Comparison of ENCODE assay signal across 27 mouse cellular contexts in the genomic region with DNA sequence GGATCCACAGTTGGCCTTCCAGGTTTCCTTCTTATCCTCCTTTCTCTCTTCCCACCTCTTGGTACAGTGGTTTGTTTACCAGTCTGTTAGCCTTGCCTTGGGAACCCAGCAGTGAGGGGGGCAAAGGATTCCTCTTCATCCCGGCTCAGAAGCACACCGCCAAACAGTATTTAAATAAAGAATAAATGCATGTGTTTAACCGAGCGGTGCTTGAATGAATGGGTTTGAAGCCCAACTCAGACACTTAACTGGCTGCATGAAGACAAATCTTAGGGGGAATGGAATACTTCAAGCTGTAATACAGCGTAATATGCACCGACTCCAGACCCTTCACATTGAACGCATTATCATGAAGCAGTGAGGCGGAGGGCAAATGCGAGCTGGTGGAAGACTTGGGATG. TPM values are rescaled to one million over a fixed set of nuclear protein-coding genes. Genes with fewer than 3 reads are reported as not detected.
DNase-seq lines count a peak whose midpoint lies in the region; ATAC-seq and TF ChIP-seq lines count a peak whose summit lies in the region.
"Had no signal": no experiment of that assay in that cellular context is flagged by ENCODE, and none has a peak within 500 bp of the region (broad histone marks: within the 10 kb centered on the region; RNA-seq: fewer than 3 reads in every experiment).

No protein-coding gene starts in this region.

- H3K36me3 ChIP-seq in heart, embryonic 10.5 days = no peaks in the 10 kb centered on the region
- H3K36me3 ChIP-seq in midbrain, embryonic 11.5 days (ENCODE audit: control insufficient read depth, insufficient read depth, low read length) = no peaks in the 10 kb centered on the region
- H3K36me3 ChIP-seq in midbrain, postnatal 0 days (ENCODE audit: insufficient read depth, low read length) = no peaks in the 10 kb centered on the region
- H3K36me3 ChIP-seq in hindbrain, embryonic 16.5 days (ENCODE audit: control insufficient read depth, insufficient read depth, low read length) = no peaks in the 10 kb centered on the region
- H3K36me3 ChIP-seq: heart, embryonic 15.5 days; limb, embryonic 12.5 days; liver, embryonic 15.5 days; midbrain, embryonic 12.5 days had no signal

- 0 out of 2 replicates have a peak overlapping the region, but pooled peaks have one; percentile 24 for H3K27ac ChIP-seq in heart, embryonic 10.5 days
- no peak overlapping the region for H3K27ac ChIP-seq in midbrain, embryonic 11.5 days (ENCODE audit: low read depth, low read length)
- H3K27ac ChIP-seq in midbrain, postnatal 0 days (ENCODE audit: low read depth, low read length) = no peak overlapping the region
- no peak overlapping the region for H3K27ac ChIP-seq in hindbrain, embryonic 16.5 days (ENCODE audit: low read depth, low read length)
- H3K27ac ChIP-seq: heart, embryonic 15.5 days; limb, embryonic 12.5 days; liver, embryonic 15.5 days; midbrain, embryonic 12.5 days had no signal

- H3K4me1 ChIP-seq in heart, embryonic 10.5 days = peaks cover 45% of the 10 kb centered on the region
- peaks cover 7% of the 10 kb centered on the region; the same call in 1 of the 2 replicates for H3K4me1 ChIP-seq in midbrain, embryonic 11.5 days (ENCODE audit: control insufficient read depth, insufficient read depth, low read length)
- peaks cover 5% of the 10 kb centered on the region for H3K4me1 ChIP-seq in midbrain, postnatal 0 days (ENCODE audit: insufficient read depth, low read length)
- peaks cover 12% of the 10 kb centered on the region for H3K4me1 ChIP-seq in hindbrain, embryonic 16.5 days (ENCODE audit: control insufficient read depth, insufficient read depth, low read depth, low read length)
- H3K4me1 ChIP-seq: liver, embryonic 15.5 days had no signal

- no peak overlapping the region for H3K4me3 ChIP-seq in heart, embryonic 10.5 days
- no peak overlapping the region for H3K4me3 ChIP-seq in midbrain, embryonic 11.5 days (ENCODE audit: low read depth, low read length)
- no peak overlapping the region for H3K4me3 ChIP-seq in midbrain, postnatal 0 days (ENCODE audit: low read depth, low read length)
- H3K4me3 ChIP-seq in hindbrain, embryonic 16.5 days (ENCODE audit: low read length) = no peak overlapping the region
- H3K4me3 ChIP-seq: heart, embryonic 15.5 days; limb, embryonic 12.5 days; liver, embryonic 15.5 days; midbrain, embryonic 12.5 days; myocyte had no signal

- no peak overlapping the region for H3K9ac ChIP-seq in midbrain, embryonic 11.5 days (ENCODE audit: low read length)
- H3K9ac ChIP-seq in midbrain, postnatal 0 days (replicated peaks; ENCODE audit: low read length, poor library complexity, severe bottlenecking) = no peak overlapping the region
- 0 out of 2 replicates have a peak overlapping the region, but pooled peaks have one; percentile 7 for H3K9ac ChIP-seq in hindbrain, embryonic 16.5 days (ENCODE audit: low read depth, low read length)
- H3K9ac ChIP-seq: heart, embryonic 15.5 days; limb, embryonic 12.5 days; liver, embryonic 15.5 days; lung, embryonic 14.5 days; midbrain, embryonic 12.5 days had no signal

- H3K27me3 ChIP-seq in heart, embryonic 10.5 days (ENCODE audit: insufficient read depth, poor library complexity, severe bottlenecking) = no peaks in the 10 kb centered on the region
- H3K27me3 ChIP-seq in midbrain, embryonic 11.5 days (ENCODE audit: control insufficient read depth, insufficient read depth, low read length) = no peaks in the 10 kb centered on the region
- no peaks in the 10 kb centered on the region for H3K27me3 ChIP-seq in midbrain, postnatal 0 days (ENCODE audit: insufficient read depth, low read length)
- H3K27me3 ChIP-seq in hindbrain, embryonic 16.5 days (replicated peaks; ENCODE audit: control insufficient read depth, insufficient read depth, low read length) = no peaks in the 10 kb centered on the region
- H3K27me3 ChIP-seq: heart, embryonic 15.5 days; limb, embryonic 12.5 days; liver, embryonic 15.5 days had no signal

- no peak for DNase-seq in heart, embryonic 10.5 days (ENCODE audit: low spot score)
- no peak for DNase-seq in heart, postnatal 4 days
- peak; percentile 81 for DNase-seq in midbrain, embryonic 11.5 days (ENCODE audit: low spot score, missing footprints)
- DNase-seq in midbrain, postnatal 0 days (ENCODE audit: low spot score) = no peak
- DNase-seq in retina, embryonic 14.5 days (ENCODE audit: low spot score) = peak; percentile 40
- DNase-seq in ovary, postnatal 36 days (ENCODE audit: low spot score) = no peak
- DNase-seq: adrenal gland, postnatal 25 days; cerebellum, adult 18-20 months; cerebellum, postnatal 10 days; gastrocnemius, postnatal 14 days; kidney, adult 9 months; kidney, postnatal 10 days; layer of hippocampus, postnatal 36 days; lung, embryonic 14.5 days; lung, postnatal 14 days; spleen, adult 18-20 months; thymus, adult 18-20 months; thymus, postnatal 25 days had no signal

- no peaks in the 10 kb centered on the region for H3K9me3 ChIP-seq in heart, embryonic 10.5 days
- H3K9me3 ChIP-seq in midbrain, embryonic 11.5 days (ENCODE audit: control insufficient read depth, low read length) = no peaks in the 10 kb centered on the region
- no peaks in the 10 kb centered on the region for H3K9me3 ChIP-seq in midbrain, postnatal 0 days (ENCODE audit: low read length)
- H3K9me3 ChIP-seq in hindbrain, embryonic 16.5 days (ENCODE audit: control insufficient read depth, low read length) = no peaks in the 10 kb centered on the region
- H3K9me3 ChIP-seq: heart, embryonic 15.5 days; limb, embryonic 12.5 days; liver, embryonic 15.5 days; midbrain, embryonic 12.5 days had no signal

- no peak for TF ChIP-seq CTCF in midbrain, postnatal 0 days (IDR thresholded peaks at IDR 0.05)

- no peak; the same call in 1 of the 2 replicates for ATAC-seq in midbrain, embryonic 11.5 days (ENCODE audit: low FRiP score)
- no peak for ATAC-seq in midbrain, postnatal 0 days (ENCODE audit: low FRiP score)
- ATAC-seq in hindbrain, embryonic 16.5 days = no peak
- ATAC-seq: intestine, postnatal 0 days had no signal

- H3K4me2 ChIP-seq in midbrain, embryonic 11.5 days = no peak overlapping the region
- H3K4me2 ChIP-seq in midbrain, postnatal 0 days (ENCODE audit: low read depth, low read length, poor library complexity, severe bottlenecking) = no peak overlapping the region
- no peak overlapping the region for H3K4me2 ChIP-seq in hindbrain, embryonic 16.5 days (ENCODE audit: low read length)
- H3K4me2 ChIP-seq: heart, embryonic 15.5 days; limb, embryonic 12.5 days; liver, embryonic 15.5 days; lung, embryonic 14.5 days; midbrain, embryonic 12.5 days had no signal

- WGBS in heart, embryonic 10.5 days = 85% methylated on average over 9 of the region's 9 CpGs
- 69% methylated on average over 9 of the region's 9 CpGs for WGBS in midbrain, embryonic 11.5 days
- 46% methylated on average over 9 of the region's 9 CpGs for WGBS in midbrain, postnatal 0 days
- WGBS in hindbrain, embryonic 16.5 days = 47% methylated on average over 9 of the region's 9 CpGs

RNA-seq across cellular contexts. Expression of gene Mab21l3, which starts 54.1 kb away (rescaled TPM):
- polyA plus RNA-seq in heart, embryonic 10.5 days (2016; fragmentation: Nextera tagmentation; extraction: Ambion mirVana) = 0.40 and 0.57 TPM in 2 replicates
- total RNA-seq in heart, postnatal 4 days (2021) = under 1 TPM; 0.25 to 0.26 TPM
- polyA plus RNA-seq in midbrain, embryonic 11.5 days (2014; fragmentation: Nextera tagmentation; extraction: Ambion mirVana) = 0.34 and 0.55 TPM in 2 replicates
- 0.22 and 0.33 TPM in 2 replicates for total RNA-seq in midbrain, postnatal 0 days (2014; rRNA removed)
- polyA plus RNA-seq in midbrain, postnatal 0 days (2015; fragmentation: Nextera tagmentation; extraction: Ambion mirVana) = not detected in 2 replicates
- polyA plus RNA-seq in hindbrain, embryonic 16.5 days (2015; fragmentation: Nextera tagmentation; extraction: Ambion mirVana) = 0.16 TPM in 2 replicates
- total RNA-seq: gastrocnemius, postnatal 14 days; megakaryocyte progenitor cell, adult 5-6 weeks had no signal
- polyA plus RNA-seq: liver, adult 2 months; liver, embryonic 15.5 days had no signal

Comparison
In these comparisons a context has a peak if more than half of its experiments do, and no peak if none do; other contexts are left out.
1. DNase-seq: peak in midbrain, embryonic 11.5 days (single experiment) and retina, embryonic 14.5 days (single experiment); none in heart, embryonic 10.5 days (single experiment), heart, postnatal 4 days (single experiment), midbrain, postnatal 0 days (single experiment) and ovary, postnatal 36 days (single experiment).